Mouse (Mus musculus): Measurements from ENCODE around the gene Rdh16f2.

- TF ChIP-seq CTCF (IDR thresholded peaks at IDR 0.05; ENCODE audit: low read depth, low read length): no peak
- TF ChIP-seq POLR2A (IDR thresholded peaks at IDR 0.05; ENCODE audit: insufficient read depth, low read length): no peak
Observed at GRCm38 (mm10) chr10:127886971-127887370, 20.7 kb downstream of the Rdh16f2 start.
